Mouse (Mus musculus): ENCODE measurements around the gene Lalba. TPM values are rescaled to one million over a fixed set of nuclear protein-coding genes. Genes with fewer than 3 reads are reported as not detected.

Gene Lalba
- polyA plus RNA-seq, 1 experiment = not detected

GRCm38 (mm10) chr15:98503317-98503716 is 20.8 kb upstream of the Lalba start:
- WGBS = 91% methylated on average over 3 of the region's 3 CpGs
- no peak for TF ChIP-seq CTCF (IDR thresholded peaks at IDR 0.05; ENCODE audit: borderline replicate concordance, control insufficient read depth, extremely low read depth, insufficient read depth, low read length, poor library complexity)
- no peak for TF ChIP-seq POLR2A (IDR thresholded peaks at IDR 0.05; ENCODE audit: control insufficient read depth, extremely low read depth, insufficient read depth, low read length, poor library complexity)

GRCm38 (mm10) chr15:98497631-98498030 is 15.1 kb upstream of the Lalba start:
- no peak for DNase-seq
- H3K27me3 ChIP-seq (ENCODE audit: control insufficient read depth, insufficient read depth, low read length) = no peaks in the 10 kb centered on the region
- no peaks in the 10 kb centered on the region for H3K4me1 ChIP-seq (replicated peaks; ENCODE audit: control insufficient read depth, insufficient read depth, low read length)
- no peaks in the 10 kb centered on the region for H3K36me3 ChIP-seq (ENCODE audit: control insufficient read depth, insufficient read depth, low read length)
- 93% methylated on average over 17 of the region's 17 CpGs for WGBS
- no peak overlapping the region for H3K4me3 ChIP-seq (ENCODE audit: control insufficient read depth, insufficient read depth, low read length)
- TF ChIP-seq POLR2A (IDR thresholded peaks at IDR 0.05; ENCODE audit: control insufficient read depth, extremely low read depth, insufficient read depth, low read length, poor library complexity) = no peak
- no peak for TF ChIP-seq CTCF (IDR thresholded peaks at IDR 0.05; ENCODE audit: borderline replicate concordance, control insufficient read depth, extremely low read depth, insufficient read depth, low read length, poor library complexity)
- no peak overlapping the region for H3K27ac ChIP-seq (ENCODE audit: control insufficient read depth, insufficient read depth, low read length)

More at GRCm38 (mm10) chr15:98503317-98503716, 20.8 kb upstream of the Lalba start:
- H3K4me1 ChIP-seq (replicated peaks; ENCODE audit: control insufficient read depth, insufficient read depth, low read length) = peaks cover 24% of the 10 kb centered on the region
- no peak overlapping the region for H3K4me3 ChIP-seq (ENCODE audit: control insufficient read depth, insufficient read depth, low read length)
- no peaks in the 10 kb centered on the region for H3K27me3 ChIP-seq (ENCODE audit: control insufficient read depth, insufficient read depth, low read length)
- H3K36me3 ChIP-seq (ENCODE audit: control insufficient read depth, insufficient read depth, low read length) = no peaks in the 10 kb centered on the region
- H3K27ac ChIP-seq (ENCODE audit: control insufficient read depth, insufficient read depth, low read length) = no peak overlapping the region
- DNase-seq = no peak

- no peak within 1 kb of the TSS for H3K4me3 ChIP-seq (ENCODE audit: control insufficient read depth, insufficient read depth, low read length)
- WGBS = 88% methylated on average over 4 of the region's 4 CpGs
- H3K27ac ChIP-seq (ENCODE audit: control insufficient read depth, insufficient read depth, low read length) = no peak within 1 kb of the TSS
- H3K4me1 ChIP-seq (replicated peaks; ENCODE audit: control insufficient read depth, insufficient read depth, low read length) = no peaks in the 10 kb centered on the region; the same call in 1 of the 2 replicates
- no peak for TF ChIP-seq POLR2A (IDR thresholded peaks at IDR 0.05; ENCODE audit: control insufficient read depth, extremely low read depth, insufficient read depth, low read length, poor library complexity)
- no peak for TF ChIP-seq CTCF (IDR thresholded peaks at IDR 0.05; ENCODE audit: borderline replicate concordance, control insufficient read depth, extremely low read depth, insufficient read depth, low read length, poor library complexity)
- no peak for DNase-seq
- no peaks in the 10 kb centered on the region for H3K36me3 ChIP-seq (ENCODE audit: control insufficient read depth, insufficient read depth, low read length)
- no peaks in the 10 kb centered on the region for H3K27me3 ChIP-seq (ENCODE audit: control insufficient read depth, insufficient read depth, low read length)
Observed at GRCm38 (mm10) chr15:98492102-98492501, 9.6 kb upstream of the Lalba start, which contains the start of gene Olfr279. Gene Olfr279, plus strand, starts transcription at chr15:98492402.

- 93% methylated on average over 2 of the region's 2 CpGs for WGBS
- no peak overlapping the region for H3K27ac ChIP-seq (ENCODE audit: control insufficient read depth, insufficient read depth, low read length)
- H3K4me1 ChIP-seq (replicated peaks; ENCODE audit: control insufficient read depth, insufficient read depth, low read length) = peaks cover 2% of the 10 kb centered on the region; the same call in 1 of the 2 replicates
- TF ChIP-seq CTCF (IDR thresholded peaks at IDR 0.05; ENCODE audit: borderline replicate concordance, control insufficient read depth, extremely low read depth, insufficient read depth, low read length, poor library complexity) (no peak), POLR2A (IDR thresholded peaks at IDR 0.05; ENCODE audit: control insufficient read depth, extremely low read depth, insufficient read depth, low read length, poor library complexity) (no peak)
- H3K27me3 ChIP-seq (ENCODE audit: control insufficient read depth, insufficient read depth, low read length) = no peaks in the 10 kb centered on the region
- DNase-seq = no peak
- H3K4me3 ChIP-seq (ENCODE audit: control insufficient read depth, insufficient read depth, low read length) = no peak overlapping the region
- H3K36me3 ChIP-seq (ENCODE audit: control insufficient read depth, insufficient read depth, low read length) = no peaks in the 10 kb centered on the region
Observed at GRCm38 (mm10) chr15:98491332-98491731, 8.8 kb upstream of the Lalba start.

GRCm38 (mm10) chr15:98486433-98487021 is 4.0 kb upstream of the Lalba start:
- H3K36me3 ChIP-seq (ENCODE audit: control insufficient read depth, insufficient read depth, low read length) = no peaks in the 10 kb centered on the region
- peaks cover 15% of the 10 kb centered on the region for H3K4me1 ChIP-seq (replicated peaks; ENCODE audit: control insufficient read depth, insufficient read depth, low read length)
- no peak overlapping the region for H3K27ac ChIP-seq (ENCODE audit: control insufficient read depth, insufficient read depth, low read length)
- no peaks in the 10 kb centered on the region for H3K27me3 ChIP-seq (ENCODE audit: control insufficient read depth, insufficient read depth, low read length)
- 21% methylated on average over 8 of the region's 8 CpGs for whole genome bisulfite sequencing
- no peak for TF ChIP-seq CTCF (IDR thresholded peaks at IDR 0.05; ENCODE audit: borderline replicate concordance, control insufficient read depth, extremely low read depth, insufficient read depth, low read length, poor library complexity)
- no peak for TF ChIP-seq POLR2A (IDR thresholded peaks at IDR 0.05; ENCODE audit: control insufficient read depth, extremely low read depth, insufficient read depth, low read length, poor library complexity)
- no peak overlapping the region for H3K4me3 ChIP-seq (ENCODE audit: control insufficient read depth, insufficient read depth, low read length)
- DNase-seq = peak; percentile 19

- TF ChIP-seq CTCF (IDR thresholded peaks at IDR 0.05; ENCODE audit: borderline replicate concordance, control insufficient read depth, extremely low read depth, insufficient read depth, low read length, poor library complexity) (no peak), POLR2A (IDR thresholded peaks at IDR 0.05; ENCODE audit: control insufficient read depth, extremely low read depth, insufficient read depth, low read length, poor library complexity) (no peak)
- DNase-seq = no peak
- WGBS = 29% methylated on average over 18 of the region's 18 CpGs
- H3K4me3 ChIP-seq (ENCODE audit: control insufficient read depth, insufficient read depth, low read length) = no peak overlapping the region
- no peaks in the 10 kb centered on the region for H3K36me3 ChIP-seq (ENCODE audit: control insufficient read depth, insufficient read depth, low read length)
- H3K27me3 ChIP-seq (ENCODE audit: control insufficient read depth, insufficient read depth, low read length) = no peaks in the 10 kb centered on the region
- H3K27ac ChIP-seq (ENCODE audit: control insufficient read depth, insufficient read depth, low read length) = no peak overlapping the region
- peaks cover 17% of the 10 kb centered on the region for H3K4me1 ChIP-seq (replicated peaks; ENCODE audit: control insufficient read depth, insufficient read depth, low read length)
Observed at GRCm38 (mm10) chr15:98483907-98484886, 1.7 kb upstream of the Lalba start.

Measured in thymus, adult 2 months (tissue).